Mouse (Mus musculus) myocyte (in vitro differentiated cells): ENCODE measurements at regions not wholly inside any gene's neighbourhood (a gene's known extent, or its start where the extent isn't known, plus 50 kb on each side); places are given as distances from the start of the nearest gene placed in this dataset.

Experiments used
- CEBPB ChIP-seq: IDR thresholded peaks from 2 replicates; pipeline ENCODE4 v1.6.1; 2011; ENCODE audit warnings: mild to moderate bottlenecking, moderate library complexity; ENCODE audit not compliant: poor library complexity, insufficient read depth, severe bottlenecking
- E2F4 ChIP-seq: IDR thresholded peaks from one replicate; pipeline ENCODE4 v1.6.1; 2011; ENCODE audit warnings: mild to moderate bottlenecking, control low read depth, moderate library complexity; ENCODE audit not compliant: insufficient read depth
- MAX ChIP-seq: IDR thresholded peaks from one replicate; pipeline ENCODE4 v1.6.1; 2011; ENCODE audit warnings: low read depth, mild to moderate bottlenecking, control low read depth
- MYOD1 ChIP-seq, 3 experiments: IDR thresholded peaks; one replicate each; pipeline ENCODE4 v1.6.1; 2011; ENCODE audit warnings: control low read depth in 2 of 3, low read depth in 2 of 3, mild to moderate bottlenecking in 2 of 3, moderate library complexity in 1 of 3; ENCODE audit not compliant: insufficient read length in 2 of 3, control insufficient read depth in 1 of 3
- MYOG ChIP-seq, 3 experiments: IDR thresholded peaks; one replicate each; pipeline ENCODE4 v1.6.1; 2011; ENCODE audit warnings: control low read depth in 2 of 3, low read depth in 2 of 3, mild to moderate bottlenecking in 2 of 3; ENCODE audit not compliant: insufficient read length in 2 of 3, control insufficient read depth in 1 of 3, insufficient read depth in 1 of 3
- POLR2A ChIP-seq: IDR thresholded peaks from one replicate; pipeline ENCODE4 v1.6.1; 2011; ENCODE audit warnings: low read depth, mild to moderate bottlenecking, control low read depth, moderate library complexity; ENCODE audit not compliant: insufficient read length
- POLR2AphosphoS2 ChIP-seq: IDR thresholded peaks from one replicate; pipeline ENCODE4 v1.6.1; 2011; ENCODE audit warnings: low read depth, control low read depth; ENCODE audit not compliant: insufficient read length
- REST ChIP-seq: IDR thresholded peaks from one replicate; pipeline ENCODE4 v1.6.1; 2011; ENCODE audit warnings: mild to moderate bottlenecking, control low read depth, moderate library complexity; ENCODE audit not compliant: insufficient read depth, insufficient read length
- SRF ChIP-seq: IDR thresholded peaks from one replicate; pipeline ENCODE4 v1.6.1; 2011; ENCODE audit warnings: low read depth; ENCODE audit not compliant: control insufficient read depth, insufficient read length
- TCF3 ChIP-seq: IDR thresholded peaks from one replicate; pipeline ENCODE4 v1.6.1; 2011; ENCODE audit warnings: low read depth, control low read depth; ENCODE audit not compliant: insufficient read length
- USF1 ChIP-seq: IDR thresholded peaks from one replicate; pipeline ENCODE4 v1.6.1; 2011; ENCODE audit warnings: low read depth, mild to moderate bottlenecking, control low read depth, moderate library complexity

- TF ChIP-seq POLR2A (no peak), MAX (no peak), REST (no peak), USF1 (no peak), SRF (no peak), MYOD1 (IDR thresholded peaks at IDR 0.05; ENCODE audit: control insufficient read depth in 1 of 3, insufficient read length in 2 of 3, low read depth in 2 of 3) (no peak), E2F4 (no peak), TCF3 (no peak), POLR2AphosphoS2 (no peak), CEBPB (no peak), MYOG (IDR thresholded peaks at IDR 0.05; ENCODE audit: control insufficient read depth in 1 of 3, insufficient read depth in 1 of 3, insufficient read length in 2 of 3, low read depth in 2 of 3) (no peak)
Observed at GRCm38 (mm10) chr16:95860111-95860510, 130.6 kb downstream of the Psmg1 start.
